8 mouse cellular contexts compared by ENCODE assay signal in the genomic region with DNA sequence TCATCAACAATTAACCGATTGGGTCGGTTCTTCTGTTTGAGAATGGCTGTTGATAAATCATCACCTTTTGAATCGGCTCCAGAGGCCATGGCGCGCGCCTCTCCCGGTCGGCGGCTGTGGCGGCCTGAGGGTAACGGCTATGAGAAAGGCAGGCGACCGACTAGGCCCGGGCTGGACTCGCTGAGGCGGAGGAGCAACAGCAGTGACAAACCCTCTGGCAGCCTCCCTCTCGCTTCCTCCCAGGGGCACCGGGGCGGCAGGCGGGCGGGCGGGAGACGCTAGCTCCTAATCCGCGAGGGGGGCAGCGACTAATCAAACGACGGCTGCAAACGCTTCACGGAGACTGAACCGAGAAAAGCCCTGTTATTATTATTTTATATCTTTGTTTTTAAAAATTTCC.
DNase-seq lines count a peak whose midpoint lies in the region; ATAC-seq and TF ChIP-seq lines count a peak whose summit lies in the region.
"Not testable (repeated sequence)": the region's sequence is repeated elsewhere in the genome, so short reads cannot be mapped to it uniquely, and the experiment has no call there.

No protein-coding gene starts in this region.

- TF ChIP-seq POLR2A in lung, adult 2 months (IDR thresholded peaks at IDR 0.05; ENCODE audit: borderline replicate concordance, extremely low read depth, low read depth, low read length); thymus, adult 2 months (IDR thresholded peaks at IDR 0.05; ENCODE audit: control insufficient read depth, extremely low read depth, insufficient read depth, low read length, poor library complexity): not testable (repeated sequence)

- not testable (repeated sequence) for H3K36me3 ChIP-seq in thymus, adult 2 months (ENCODE audit: control insufficient read depth, insufficient read depth, low read length)

- not testable (repeated sequence) for H3K27ac ChIP-seq in thymus, adult 2 months (ENCODE audit: control insufficient read depth, insufficient read depth, low read length)

- intact Hi-C loops in heart, postnatal 14 days (cut with DNase I), result not testable (repeated sequence)

- H3K27me3 ChIP-seq in thymus, adult 2 months (ENCODE audit: control insufficient read depth, insufficient read depth, low read length), result not testable (repeated sequence)

- DNase-seq in CD8-positive naive resting alpha-beta T cell, adult 2 months (ENCODE audit: low read depth in 2 of 2, low spot score in 2 of 2), result peak; percentile 1 to 7
- DNase-seq in cerebellum, adult 9-10 months, result peak; percentile 22
- DNase-seq in heart, postnatal 14 days, result peak; percentile 5 to 17
- peak; percentile 30 for DNase-seq in kidney, postnatal 14 days
- peak; percentile 23 for DNase-seq in lung, adult 2 months
- DNase-seq in ovary, postnatal 36 days (ENCODE audit: low spot score), result peak; percentile 17
- DNase-seq in thymus, adult 2 months, result peak; percentile 5

- 82% methylated on average over 31 of the region's 31 CpGs for WGBS in lung, adult 2 months
- WGBS in thymus, adult 2 months, result 97% methylated on average over 26 of the region's 31 CpGs

- TF ChIP-seq CTCF in lung, adult 2 months (IDR thresholded peaks at IDR 0.05; ENCODE audit: insufficient read depth, low read length); thymus, adult 2 months (IDR thresholded peaks at IDR 0.05; ENCODE audit: borderline replicate concordance, control insufficient read depth, extremely low read depth, insufficient read depth, low read length, poor library complexity): not testable (repeated sequence)

- not testable (repeated sequence) for H3K4me3 ChIP-seq in lung, adult 2 months (replicated peaks; ENCODE audit: extremely low read depth, low read depth, low read length); thymus, adult 2 months (ENCODE audit: control insufficient read depth, insufficient read depth, low read length)

- not testable (repeated sequence) for H3K4me1 ChIP-seq in lung, adult 2 months (ENCODE audit: control insufficient read depth, insufficient read depth, low read length); thymus, adult 2 months (replicated peaks; ENCODE audit: control insufficient read depth, insufficient read depth, low read length)

- peak; percentile 93 for ATAC-seq in frontal cortex, adult (ENCODE audit: low TSS enrichment)
